In the genomic region with DNA sequence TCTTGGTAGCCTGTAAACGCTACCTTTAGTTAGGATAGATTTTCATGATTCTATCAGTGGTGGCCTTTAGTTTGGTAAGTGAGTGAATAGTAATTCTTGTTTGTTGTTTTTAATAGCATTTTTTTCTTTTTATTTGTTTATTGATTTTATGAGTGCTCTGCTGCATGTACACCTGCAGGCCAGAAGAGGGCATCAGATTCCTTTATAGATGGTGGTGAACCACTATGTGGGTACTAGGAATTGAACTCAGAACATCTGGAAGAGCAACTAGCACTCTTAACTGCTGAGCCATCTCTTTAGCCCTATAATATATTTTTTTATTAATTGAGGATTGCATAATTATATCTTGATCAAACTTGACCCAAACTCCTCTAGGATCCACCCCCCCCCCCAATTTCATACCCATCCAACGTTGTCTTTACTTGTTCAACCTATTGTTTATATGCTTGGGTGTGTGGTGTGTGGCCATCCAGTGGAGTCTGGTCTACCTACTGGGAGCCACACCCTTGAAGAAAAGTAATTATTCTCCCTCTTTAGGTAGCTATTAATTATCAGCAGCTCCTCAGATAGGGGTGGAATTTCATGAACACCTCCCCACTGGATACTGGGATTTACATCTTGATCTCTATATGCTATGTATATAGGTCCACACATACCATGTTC, we compare ENCODE assay signal across 11 mouse cellular contexts. TPM values are rescaled to one million over a fixed set of nuclear protein-coding genes. Genes with fewer than 3 reads are reported as not detected.
DNase-seq lines count a peak whose midpoint lies in the region; ATAC-seq and TF ChIP-seq lines count a peak whose summit lies in the region.
"Had no signal": no experiment of that assay in that cellular context is flagged by ENCODE, and none has a peak within 500 bp of the region (broad histone marks: within the 10 kb centered on the region; RNA-seq: fewer than 3 reads in every experiment).

No protein-coding gene starts in this region.

- no peaks in the 10 kb centered on the region for H3K27me3 ChIP-seq in kidney, adult 2 months (replicated peaks; ENCODE audit: control insufficient read depth, insufficient read depth, low read length)
- H3K27me3 ChIP-seq: embryonic facial prominence, embryonic 15.5 days; megakaryocyte, embryonic 14.5 days had no signal

- WGBS in kidney, adult 2 months = 93% methylated on average over 2 of the region's 2 CpGs

- H3K9ac ChIP-seq in ES-E14 (ENCODE audit: insufficient read depth, low read depth, low read length, poor library complexity, severe bottlenecking) = no peak overlapping the region
- H3K9ac ChIP-seq: embryonic facial prominence, embryonic 15.5 days had no signal

- no peaks in the 10 kb centered on the region; the same call in 1 of the 2 replicates for H3K36me3 ChIP-seq in kidney, adult 2 months (ENCODE audit: control insufficient read depth, insufficient read depth, low read length)
- peaks cover 27% of the 10 kb centered on the region for H3K36me3 ChIP-seq in ES-E14 (ENCODE audit: control insufficient read depth, insufficient read depth, low read length, poor library complexity, severe bottlenecking)

- peak; percentile 37 for DNase-seq in kidney, adult 2 months
- no peak for DNase-seq in kidney, postnatal 10 days
- DNase-seq in B cell, adult 2 months = peak; percentile 43 to 51
- no peak for DNase-seq in ES-E14 (ENCODE audit: low read depth, low spot score)
- no peak for DNase-seq in gastrocnemius, adult 8-10 months (ENCODE audit: low spot score in 2 of 2)
- no peak for DNase-seq in urinary bladder, postnatal 4 days (ENCODE audit: low spot score in 2 of 2)
- DNase-seq: cerebellum, adult 11 months; kidney, postnatal 14 days had no signal

- ATAC-seq in inflammation-experienced regulatory T-cells, adult 6 months = peak; percentile 56

- no peak for TF ChIP-seq POLR2A in kidney, adult 2 months (IDR thresholded peaks at IDR 0.05; ENCODE audit: low read depth, low read length)

- in situ Hi-C loops in ES-E14 (cut with MboI; ENCODE audit: low sequenced_read_pairs in 2 of 2, unreplicated experiment in 2 of 2) = loop anchor here in 1 of 2 experiments (5.0 kb wide), 1 partner anchor 160 kb away; no protein-coding TSS in a partner anchor

- no peaks in the 10 kb centered on the region for H3K9me3 ChIP-seq in ES-E14 (ENCODE audit: control insufficient read depth, insufficient read depth, low read depth, low read length)
- H3K9me3 ChIP-seq: embryonic facial prominence, embryonic 15.5 days; megakaryocyte, embryonic 14.5 days had no signal

- H3K4me3 ChIP-seq in kidney, adult 2 months (ENCODE audit: insufficient read depth, low read depth, low read length) = no peak overlapping the region
- H3K4me3 ChIP-seq in ES-E14 (ENCODE audit: insufficient read depth in 1 of 2, low read depth in 1 of 2, low read length in 2 of 2, poor library complexity in 1 of 2, severe bottlenecking in 1 of 2) = no peak overlapping the region
- H3K4me3 ChIP-seq: embryonic facial prominence, embryonic 15.5 days; megakaryocyte, embryonic 14.5 days had no signal

- no peak overlapping the region for H3K27ac ChIP-seq in kidney, adult 2 months (ENCODE audit: insufficient read depth, low read depth, low read length)
- H3K27ac ChIP-seq in ES-E14 (ENCODE audit: insufficient read depth, low read depth, low read length, poor library complexity, severe bottlenecking) = no peak overlapping the region
- H3K27ac ChIP-seq: embryonic facial prominence, embryonic 15.5 days had no signal

- H3K4me1 ChIP-seq in kidney, adult 2 months (ENCODE audit: control insufficient read depth, insufficient read depth, low read length) = 0 out of 2 replicates have a peak, but pooled peaks cover under 1% of the 10 kb centered on the region
- no peaks in the 10 kb centered on the region for H3K4me1 ChIP-seq in ES-E14 (ENCODE audit: control insufficient read depth in 2 of 2, insufficient read depth in 2 of 2, low read length in 2 of 2, poor library complexity in 1 of 2)
- H3K4me1 ChIP-seq: embryonic facial prominence, embryonic 15.5 days had no signal

- peak; percentile 19; the same call in 1 of the 2 replicates for TF ChIP-seq CTCF in kidney, adult 2 months (conservative IDR thresholded peaks at IDR 0.05; ENCODE audit: insufficient read depth, insufficient read length, low read depth, low read length)

TF ChIP-seq in ES-E14, 5 proteins besides CTCF, POLR2A, EP300 and RAD21:
- TF ChIP-seq ZC3H11A (IDR thresholded peaks at IDR 0.05; ENCODE audit: borderline replicate concordance, low read depth, low read length) (0 out of 2 replicates have a peak, but pooled peaks have one; percentile 43), HCFC1 (IDR thresholded peaks at IDR 0.05; ENCODE audit: borderline replicate concordance, insufficient read depth, low read length) (no peak)

RNA-seq across cellular contexts. Expression of a gene that starts 53.7 kb away (rescaled TPM):
- 7.0 and 7.1 TPM in 2 replicates for polyA plus RNA-seq in kidney, adult 2 months (2012; rRNA removed)
- total RNA-seq in ES-E14 (2012; rRNA removed) = 42.5 and 45.7 TPM in 2 replicates
- polyA plus RNA-seq in inflammation-experienced regulatory T-cells, adult 6 months (2017; shearing (Covaris generic)) = 1 to 10 TPM in 1 of 3 experiments, under 1 TPM in 2; 0.54 to 2.1 (median 0.62) TPM
- total RNA-seq in gastrocnemius, adult 8-10 months (2022) = 1 to 10 TPM; 2.4 to 3.5 (median 2.6) TPM

Comparison
In these comparisons a context has a peak if more than half of its experiments do, and no peak if none do; other contexts are left out.
1. DNase-seq: peak in kidney, adult 2 months (single experiment) and B cell, adult 2 months (2 of 2); none in kidney, postnatal 10 days (single experiment), ES-E14 (single experiment), gastrocnemius, adult 8-10 months (0 of 2) and urinary bladder, postnatal 4 days (0 of 2).